Mouse (Mus musculus): Measurements from ENCODE around the gene Cd5l.
A peak's percentile ranks its signal among the peaks of the same experiment; 100 is the strongest.
"Not testable (repeated sequence)": the region's sequence is repeated elsewhere in the genome, so short reads cannot be mapped to it uniquely, and the experiment has no call there.

Gene Cd5l

GRCm38 (mm10) chr3:87357581-87357980 is at the start of gene Cd5l:
TSS of gene Cd5l (plus strand) at chr3:87357881.
- DNase-seq (ENCODE audit: low spot score): no peak

DNA sequence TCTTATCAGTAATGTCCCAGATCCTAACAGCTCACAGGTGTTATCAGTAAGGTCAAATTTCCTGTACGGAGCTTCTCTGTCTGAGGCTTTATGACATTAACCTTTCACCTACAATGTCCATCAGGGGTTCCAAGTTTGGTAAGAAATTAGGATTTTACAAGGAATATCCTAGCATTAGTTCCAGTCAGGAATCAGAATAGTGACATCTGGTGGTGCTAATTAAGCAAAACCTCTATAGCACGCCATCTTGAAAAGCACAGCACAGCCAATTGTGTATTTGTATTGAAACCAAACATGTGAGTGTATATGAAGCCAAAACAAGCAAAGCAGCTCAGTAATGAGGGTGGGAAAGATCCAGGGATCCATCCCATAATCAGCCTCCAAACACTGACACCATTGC is 47.8 kb upstream of the Cd5l start:
- DNase-seq (ENCODE audit: low spot score): peak; percentile 18

- DNase-seq (ENCODE audit: low spot score): no peak
Measured at GRCm38 (mm10) chr3:87322557-87322956, 35.1 kb upstream of the Cd5l start.

GRCm38 (mm10) chr3:87323778-87324177 is 33.9 kb upstream of the Cd5l start:
- peak; percentile 39 for DNase-seq (ENCODE audit: low spot score)

- DNase-seq (ENCODE audit: low spot score): no peak
Measured at GRCm38 (mm10) chr3:87337899-87338298, 19.8 kb upstream of the Cd5l start.

DNA sequence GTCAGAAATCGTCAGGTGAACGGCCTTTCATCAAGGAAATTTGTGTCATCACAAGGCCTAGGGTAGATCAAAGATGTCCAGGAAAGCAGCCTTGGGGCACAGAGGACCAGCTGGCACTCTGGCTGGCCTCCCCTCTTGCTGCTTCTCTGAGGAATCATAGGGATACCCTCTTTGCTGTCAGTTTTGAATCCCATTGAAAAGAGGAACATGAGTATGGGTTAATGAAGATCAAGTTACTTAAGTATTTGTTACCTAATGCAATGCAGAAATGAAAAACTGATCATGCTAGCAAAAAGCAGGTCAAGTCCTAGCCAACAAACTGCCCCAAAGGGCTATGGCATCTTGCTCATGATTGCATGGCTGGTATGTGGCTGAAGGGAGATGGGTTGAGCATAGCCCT is 6.7 kb upstream of the Cd5l start:
- not testable (repeated sequence) for DNase-seq (ENCODE audit: low spot score)

GRCm38 (mm10) chr3:87359215-87359614 is 1.5 kb downstream of the Cd5l start:
- DNase-seq (ENCODE audit: low spot score): no peak

GRCm38 (mm10) chr3:87360466-87360865 is 2.8 kb downstream of the Cd5l start:
- DNase-seq (ENCODE audit: low spot score): no peak

DNA sequence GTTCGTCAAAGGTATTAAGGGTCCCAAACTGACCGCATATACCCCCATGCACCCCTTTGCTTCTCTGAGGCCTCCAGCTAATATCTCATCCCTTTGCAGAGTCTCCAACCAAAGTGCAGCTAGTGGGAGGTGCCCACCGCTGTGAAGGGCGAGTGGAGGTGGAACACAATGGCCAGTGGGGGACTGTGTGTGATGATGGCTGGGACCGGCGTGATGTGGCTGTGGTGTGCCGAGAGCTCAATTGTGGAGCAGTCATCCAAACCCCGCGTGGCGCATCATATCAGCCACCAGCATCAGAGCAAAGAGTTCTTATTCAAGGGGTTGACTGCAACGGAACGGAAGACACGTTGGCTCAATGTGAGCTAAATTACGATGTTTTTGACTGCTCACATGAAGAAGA is 8.0 kb downstream of the Cd5l start:
- no peak for DNase-seq (ENCODE audit: low spot score)

- no peak for DNase-seq (ENCODE audit: low spot score)
Measured at GRCm38 (mm10) chr3:87367511-87367910, 9.8 kb downstream of the Cd5l start.

- no peak for DNase-seq (ENCODE audit: low spot score)
Measured at GRCm38 (mm10) chr3:87369181-87369580, 11.5 kb downstream of the Cd5l start.

DNA sequence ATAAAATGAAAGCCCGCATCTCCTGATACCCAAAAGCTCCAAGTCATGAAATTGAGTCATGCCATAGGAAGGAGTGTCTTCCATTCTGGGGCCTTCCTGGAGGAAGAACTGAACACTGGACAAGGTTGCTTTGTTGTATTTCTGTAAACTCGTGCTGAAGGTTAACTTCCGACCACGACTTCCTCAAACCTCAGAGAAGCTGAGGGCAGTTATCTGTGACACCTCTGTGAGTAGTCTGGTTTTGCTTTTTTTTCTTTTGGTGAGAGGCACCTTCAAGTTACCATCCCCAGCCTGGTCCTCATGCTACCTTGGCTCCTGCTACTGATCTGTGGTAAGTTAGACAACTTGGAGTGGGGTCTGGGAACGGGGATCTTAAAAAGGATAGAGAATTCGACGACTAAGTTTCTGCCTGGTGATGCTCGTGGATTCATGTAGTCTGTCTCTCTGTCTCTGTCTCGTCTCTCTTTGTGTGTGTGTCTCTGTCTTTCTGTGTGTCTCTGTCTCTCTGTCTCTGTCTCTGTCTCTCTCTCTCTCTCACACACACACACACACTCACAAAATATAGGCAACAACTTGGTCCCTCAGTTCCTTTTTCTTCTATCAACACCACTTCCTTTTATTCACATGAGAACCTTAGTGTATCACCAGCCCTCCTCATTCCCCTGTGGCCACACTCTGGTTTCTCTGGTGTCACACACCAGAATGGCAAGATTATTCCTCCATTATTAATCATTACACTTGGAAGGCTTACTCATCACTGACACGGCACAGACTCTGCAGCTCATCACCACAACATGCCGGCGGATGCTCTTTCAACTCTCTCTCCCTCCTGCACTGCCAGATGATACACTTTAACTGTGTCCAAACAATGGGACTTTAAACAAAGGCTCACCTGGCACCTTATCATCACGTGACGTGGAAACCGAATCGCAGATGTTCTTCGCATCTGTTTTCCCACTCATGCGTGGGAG is 18.8 kb downstream of the Cd5l start, which contains the start of gene Fcrl1:
Gene Fcrl1 (plus strand): TSS at position 193 of the 971 bp plus-strand sequence.
- no peak for DNase-seq (ENCODE audit: low spot score)

- peak; percentile 22 for DNase-seq (ENCODE audit: low spot score)
Measured at GRCm38 (mm10) chr3:87377228-87377627, 19.5 kb downstream of the Cd5l start.

DNA sequence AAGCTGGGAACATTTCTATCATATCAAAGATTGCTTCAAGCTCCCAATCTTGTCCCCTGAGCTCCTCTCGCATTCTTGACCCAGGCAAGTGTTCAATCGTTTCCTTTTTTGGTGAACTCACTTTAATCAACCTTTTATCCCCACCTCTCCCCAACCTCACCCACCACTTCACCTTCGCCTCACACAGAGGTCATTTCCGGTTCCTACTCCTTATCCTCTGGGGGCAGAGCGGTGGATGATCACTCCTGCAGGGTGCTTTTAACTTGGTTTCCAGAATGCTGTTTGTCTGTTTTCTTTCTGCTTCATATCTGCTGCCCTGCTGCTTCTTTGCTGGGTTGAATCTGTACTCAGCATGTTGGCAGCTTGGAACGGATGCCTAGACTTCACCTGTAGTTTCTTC is 20.0 kb downstream of the Cd5l start:
- DNase-seq (ENCODE audit: low spot score): no peak

DNA sequence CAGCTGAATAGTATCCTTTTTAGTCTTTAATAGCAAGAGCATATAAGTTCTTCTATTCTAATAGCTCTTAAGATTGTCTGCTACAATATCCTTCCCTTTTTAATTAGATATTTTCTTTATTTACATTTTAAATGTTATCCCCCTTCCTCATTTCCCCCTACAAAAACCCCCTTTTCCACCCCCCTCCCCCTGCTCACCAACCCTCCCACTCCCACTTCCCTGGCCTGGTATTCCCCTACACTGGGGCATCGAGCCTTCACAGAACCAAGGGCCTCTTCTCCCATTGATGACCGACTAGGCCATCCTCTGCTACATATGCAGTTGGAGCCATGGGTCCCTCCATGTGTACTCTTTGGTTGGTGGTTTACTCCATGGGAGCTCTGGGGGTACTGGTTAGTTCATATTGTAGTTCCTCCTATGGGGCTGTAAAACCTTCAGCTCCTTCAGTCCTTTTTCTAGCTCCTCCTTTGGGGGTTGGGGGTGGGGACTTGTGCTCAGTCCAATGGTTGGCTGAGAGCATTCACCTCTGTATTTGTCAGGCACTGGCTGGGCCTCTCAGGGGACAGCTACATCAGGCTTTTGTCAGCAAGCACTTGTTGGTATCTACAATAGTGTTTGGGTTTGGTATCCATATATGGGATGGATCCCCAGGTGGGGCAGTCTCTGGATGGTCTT is 22.1 kb downstream of the Cd5l start:
- DNase-seq (ENCODE audit: low spot score): not testable (repeated sequence)

DNA sequence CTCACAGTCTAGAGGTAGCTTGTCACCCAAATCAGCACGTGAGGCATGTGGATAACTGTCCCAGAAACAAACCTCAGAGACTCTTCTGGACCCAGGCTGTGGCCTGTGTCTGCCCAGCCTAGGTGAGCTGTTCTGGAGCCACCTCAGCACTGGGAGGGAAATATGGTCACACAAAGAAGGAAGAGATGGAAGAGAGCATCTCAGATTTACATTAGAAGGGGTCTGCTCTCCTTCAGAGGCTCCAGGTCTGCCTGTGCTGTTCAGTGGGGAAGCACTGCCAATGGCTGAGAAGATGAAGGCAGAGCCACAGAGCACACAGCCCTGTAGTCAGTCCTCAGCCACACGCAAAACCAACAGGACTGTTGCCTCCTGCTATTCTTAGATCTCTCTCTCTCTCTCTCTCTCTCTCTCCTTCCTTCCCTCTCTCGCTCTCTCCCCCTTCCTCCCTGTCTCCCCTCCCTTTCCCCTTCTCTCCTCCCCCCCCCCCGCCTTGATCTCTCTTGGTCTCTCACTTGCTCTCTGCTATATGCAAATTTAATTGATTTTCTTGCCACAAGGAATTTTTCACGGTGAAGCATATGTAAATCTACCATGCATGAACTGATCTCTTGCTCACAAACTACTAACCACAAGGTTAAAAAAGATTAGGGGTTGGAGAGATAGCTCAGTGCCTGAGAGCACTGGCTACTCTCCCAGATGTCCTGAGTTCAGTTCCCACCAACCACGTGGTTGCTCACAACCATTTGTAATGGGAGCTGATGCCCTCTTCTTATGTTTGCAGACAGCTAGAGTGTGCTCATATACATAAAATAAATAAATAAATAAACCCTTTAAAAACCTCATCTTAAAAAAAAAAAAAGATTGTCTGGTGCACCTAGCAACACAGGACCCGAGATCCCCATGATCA is 24.4 kb downstream of the Cd5l start:
- DNase-seq (ENCODE audit: low spot score): no peak

DNA sequence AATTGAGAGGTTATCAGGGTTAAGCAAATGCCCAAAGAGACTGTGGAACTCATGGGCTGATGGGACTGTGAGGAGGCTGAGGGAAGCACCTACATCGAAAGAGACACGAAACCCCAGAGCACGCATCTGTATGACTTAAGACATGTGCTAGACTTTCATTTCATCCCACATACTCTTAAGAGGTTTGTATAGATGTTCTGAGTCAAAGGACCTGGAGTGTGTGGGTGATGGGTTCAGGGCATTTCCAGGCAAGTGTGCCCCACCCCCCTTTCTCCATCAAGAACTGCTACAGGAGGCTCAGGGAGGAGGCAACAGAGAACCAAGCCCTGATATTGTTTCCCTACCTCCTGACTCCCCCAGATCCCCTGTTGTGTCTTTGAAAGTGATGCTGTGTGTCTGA is 25.6 kb downstream of the Cd5l start:
- no peak for DNase-seq (ENCODE audit: low spot score)

DNA sequence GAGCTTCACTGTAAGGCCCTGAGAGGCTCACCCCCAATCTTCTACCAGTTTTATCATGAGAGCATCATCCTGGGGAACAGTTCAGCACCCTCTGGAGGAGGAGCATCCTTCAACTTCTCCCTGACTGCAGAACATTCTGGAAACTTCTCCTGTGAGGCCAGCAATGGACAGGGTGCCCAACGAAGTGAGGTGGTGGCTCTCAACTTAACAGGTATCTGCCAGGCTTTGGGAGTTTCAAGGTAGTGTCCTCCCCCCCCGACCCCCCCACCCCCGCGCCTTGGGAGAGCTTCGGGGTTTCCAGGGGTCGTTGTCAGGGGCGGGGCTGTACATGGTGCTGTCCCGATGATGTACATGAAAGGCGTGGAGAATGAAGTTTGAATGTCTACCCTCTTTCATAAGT is 27.4 kb downstream of the Cd5l start:
- DNase-seq (ENCODE audit: low spot score): no peak

DNA sequence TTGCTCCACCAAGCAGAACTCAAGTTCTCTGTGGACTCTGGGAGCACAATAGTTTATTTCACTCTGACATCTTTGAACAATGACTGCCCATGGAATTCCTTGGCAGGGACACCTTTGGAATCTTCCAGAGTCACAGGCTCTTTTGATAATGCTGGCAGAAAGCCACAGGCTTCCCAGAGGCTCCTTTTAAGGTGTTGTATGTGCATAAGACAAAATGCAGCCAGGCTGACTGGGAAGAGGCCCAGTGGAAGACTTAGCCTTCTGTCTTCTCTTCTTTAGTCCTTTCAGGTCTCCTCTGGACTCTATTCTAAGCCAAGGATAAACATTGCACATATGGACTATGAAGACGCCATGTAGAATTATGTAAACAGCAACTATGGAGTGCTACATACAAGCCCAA is 33.3 kb downstream of the Cd5l start:
- no peak for DNase-seq (ENCODE audit: low spot score)

- no peak for DNase-seq (ENCODE audit: low spot score)
Measured at GRCm38 (mm10) chr3:87398809-87399208, 41.1 kb downstream of the Cd5l start.

DNA sequence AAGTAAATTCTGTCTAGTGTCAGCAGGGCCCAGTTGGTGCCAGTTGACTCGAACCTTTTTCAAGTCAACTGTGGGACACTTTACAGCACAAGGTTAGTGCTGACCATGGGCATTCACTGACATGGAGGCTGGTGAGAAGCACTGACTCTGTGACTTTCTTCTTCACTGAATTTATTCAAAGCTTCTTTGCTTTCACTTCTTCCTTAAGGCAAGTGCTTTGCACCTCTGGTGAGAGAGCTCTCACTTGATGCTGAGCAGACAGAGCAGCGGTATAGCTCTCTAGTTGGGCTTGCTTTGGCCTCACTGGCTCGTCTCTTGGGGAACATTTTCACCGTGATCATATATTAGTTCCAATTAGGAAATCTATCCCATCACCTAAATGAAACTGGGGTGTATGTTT is 42.2 kb downstream of the Cd5l start:
- DNase-seq (ENCODE audit: low spot score): no peak

DNA sequence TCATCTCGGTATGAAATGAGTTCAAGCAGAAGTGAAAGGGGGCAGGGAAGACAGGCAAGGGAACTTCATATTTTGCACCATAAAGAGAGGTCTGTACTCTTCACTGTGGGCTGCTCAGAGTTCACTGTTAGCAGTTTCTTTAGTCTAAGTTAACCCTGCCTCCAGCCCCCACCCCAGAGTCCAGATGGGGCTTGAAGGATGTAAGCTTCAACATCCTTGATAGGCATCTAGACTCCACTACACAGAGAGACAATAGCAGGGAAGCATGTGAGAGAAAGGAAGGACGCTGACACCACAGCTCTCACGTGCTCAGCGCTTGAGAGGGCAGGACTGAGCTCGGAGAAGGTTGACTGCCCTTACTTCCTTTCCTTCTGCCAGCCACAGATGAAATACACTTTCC is 43.6 kb downstream of the Cd5l start:
- DNase-seq (ENCODE audit: low spot score): no peak
